Mouse (Mus musculus) monocyte, adult 2 months (primary cell): ENCODE results near the gene Vps45.

Experiments
- DNase-seq, 2 experiments: peaks; one replicate each; pipeline ENCODE4 v3.0.0; 2022; ENCODE audit warnings: low spot score in 2 of 2, low read depth in 1 of 2

Vps45 gene

GRCm38 (mm10) chr3:96058231-96058896, at the start of gene Vps45:
TSS of gene Vps45 (minus strand) at chr3:96058466.
- no peak for DNase-seq

GRCm38 (mm10) chr3:96106151-96106550, 47.9 kb upstream of the Vps45 start:
- DNase-seq: no peak

- DNase-seq: no peak
Observed at GRCm38 (mm10) chr3:96105232-96105747, 47.0 kb upstream of the Vps45 start.

GRCm38 (mm10) chr3:96104261-96105065, 46.2 kb upstream of the Vps45 start, which contains the start of gene Otud7b:
TSS of gene Otud7b (plus strand) at chr3:96104527.
- DNase-seq: peak in 1 of 2 experiments; percentile 23

- no peak for DNase-seq
Observed at GRCm38 (mm10) chr3:96103901-96104260, 45.6 kb upstream of the Vps45 start.

- DNase-seq: peak; percentile 9 to 20
Observed at GRCm38 (mm10) chr3:96102100-96102872, 44.0 kb upstream of the Vps45 start.

- peak; percentile 34 to 44 for DNase-seq
Observed at GRCm38 (mm10) chr3:96098616-96099267, 40.5 kb upstream of the Vps45 start.

- no peak for DNase-seq
Observed at GRCm38 (mm10) chr3:96098168-96098567, 39.9 kb upstream of the Vps45 start.

- DNase-seq: no peak
Observed at GRCm38 (mm10) chr3:96094203-96094602, 35.9 kb upstream of the Vps45 start.

- DNase-seq: no peak
Observed at GRCm38 (mm10) chr3:96093509-96093908, 35.2 kb upstream of the Vps45 start.

GRCm38 (mm10) chr3:96091966-96092365, 33.7 kb upstream of the Vps45 start:
- DNase-seq: no peak

GRCm38 (mm10) chr3:96091146-96091545, 32.9 kb upstream of the Vps45 start:
- no peak for DNase-seq

GRCm38 (mm10) chr3:96089882-96090489, 31.7 kb upstream of the Vps45 start:
- DNase-seq: no peak

- DNase-seq: no peak
Observed at GRCm38 (mm10) chr3:96087801-96088200, 29.5 kb upstream of the Vps45 start.

- DNase-seq: no peak
Observed at GRCm38 (mm10) chr3:96087219-96087618, 29.0 kb upstream of the Vps45 start.

GRCm38 (mm10) chr3:96084146-96084755, 26.0 kb upstream of the Vps45 start:
- no peak for DNase-seq

- DNase-seq: no peak
Observed at GRCm38 (mm10) chr3:96082714-96083508, 24.6 kb upstream of the Vps45 start.

GRCm38 (mm10) chr3:96082100-96082499, 23.8 kb upstream of the Vps45 start:
- DNase-seq: no peak

GRCm38 (mm10) chr3:96081650-96082049, 23.4 kb upstream of the Vps45 start:
- no peak for DNase-seq
